Mouse (Mus musculus): ENCODE results near the gene Tmcc3. TPM values are rescaled to one million over a fixed set of nuclear protein-coding genes. Genes with fewer than 3 reads are reported as not detected.
A peak's percentile ranks its signal among the peaks of the same experiment; 100 is the strongest.

Tmcc3 gene
- total RNA-seq, 2 experiments from 2014 or later = 31.7 to 31.8 TPM

DNA sequence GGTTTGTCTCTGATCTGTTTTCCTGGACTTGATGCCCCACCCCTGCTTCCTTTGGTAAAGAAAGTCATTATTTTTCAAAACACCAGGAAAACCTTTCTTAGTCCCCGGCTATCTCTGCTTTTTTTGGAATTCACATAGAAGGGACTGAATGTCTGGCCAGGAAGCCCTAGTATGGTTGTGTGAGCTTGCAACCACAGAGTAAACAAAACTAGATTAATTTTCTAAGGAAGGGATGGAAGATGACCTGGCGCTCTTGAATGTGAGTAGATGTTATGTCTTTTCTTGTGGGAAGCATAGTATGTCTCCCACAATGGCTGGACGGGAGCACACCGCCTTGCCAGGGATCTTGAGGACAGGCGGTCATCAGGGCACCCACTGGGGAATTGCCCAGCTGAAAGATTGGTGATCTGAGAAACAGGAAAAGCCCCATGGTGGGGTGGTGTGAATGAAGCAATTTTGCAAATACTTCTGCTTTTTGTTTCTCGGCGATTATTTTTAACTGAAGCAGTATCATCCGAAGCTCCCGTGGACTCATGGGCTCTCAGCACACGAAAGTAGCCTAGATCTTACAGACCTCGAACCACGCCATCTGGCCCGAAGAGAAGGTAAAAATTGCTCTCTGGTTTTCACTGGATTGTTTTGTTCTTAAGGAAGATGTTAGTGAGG is 44.9 kb downstream of the Tmcc3 start:
- DNase-seq (ENCODE audit: low spot score in 2 of 2) = no peak

DNA sequence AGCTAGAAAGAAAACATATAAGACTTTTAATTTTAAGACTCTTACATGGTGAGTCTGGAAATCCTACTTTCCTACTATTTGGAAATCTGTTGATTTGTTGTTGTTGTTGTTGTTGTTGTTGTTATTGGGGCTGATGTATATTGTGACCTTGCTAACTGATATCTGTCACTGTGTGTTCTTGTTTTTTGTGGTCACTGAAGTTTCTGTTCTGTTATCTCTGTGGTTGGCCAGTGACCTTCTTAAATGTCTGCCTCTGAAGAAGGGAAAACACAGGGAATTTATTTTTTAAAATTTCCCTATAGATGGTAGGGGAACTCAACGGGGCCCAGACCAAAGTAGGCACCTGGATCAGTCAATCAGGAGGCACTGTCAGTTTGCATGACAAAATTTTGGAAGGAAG is 48.9 kb downstream of the Tmcc3 start:
- no peak for DNase-seq (ENCODE audit: low spot score in 2 of 2)

DNA sequence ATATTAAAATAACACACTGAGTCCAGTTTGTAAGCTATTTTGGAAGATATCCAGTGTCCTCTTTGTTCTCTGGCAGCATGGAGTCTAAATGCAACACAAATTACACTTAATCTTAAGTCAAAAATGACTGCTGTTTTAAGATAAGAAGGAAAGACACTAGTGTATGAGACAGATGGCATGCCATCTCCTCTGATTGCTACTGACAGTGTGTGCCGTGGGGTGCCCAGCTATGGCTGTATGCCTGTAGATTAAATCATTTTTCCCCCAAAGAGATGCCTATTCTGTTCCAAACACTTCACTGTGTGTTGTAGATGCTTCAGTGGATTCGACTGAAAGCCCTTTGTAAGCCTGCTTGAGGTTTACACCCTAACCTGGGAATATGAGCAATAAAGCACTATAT is 59.5 kb downstream of the Tmcc3 start:
- DNase-seq (ENCODE audit: low spot score in 2 of 2) = no peak

DNA sequence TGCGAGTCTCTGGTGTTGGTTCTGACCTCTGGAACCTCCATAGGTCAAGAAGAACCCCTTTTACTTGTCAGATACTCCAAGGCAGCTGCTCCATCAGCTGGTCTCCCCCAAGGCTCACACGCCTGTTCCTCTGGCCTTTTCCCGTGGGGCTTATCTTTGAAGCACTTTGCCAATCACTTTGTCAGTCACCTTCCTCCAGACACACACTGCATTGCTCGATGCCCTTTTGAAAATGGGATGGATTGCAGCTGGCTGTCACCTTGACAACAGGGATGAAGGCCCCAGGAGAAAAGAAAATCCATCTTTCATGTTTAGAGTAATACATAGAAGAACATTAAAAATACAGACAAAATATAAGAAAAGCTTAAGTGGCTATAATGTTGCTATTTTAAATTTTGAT is 65.2 kb downstream of the Tmcc3 start:
- no peak for DNase-seq (ENCODE audit: low spot score in 2 of 2)

DNA sequence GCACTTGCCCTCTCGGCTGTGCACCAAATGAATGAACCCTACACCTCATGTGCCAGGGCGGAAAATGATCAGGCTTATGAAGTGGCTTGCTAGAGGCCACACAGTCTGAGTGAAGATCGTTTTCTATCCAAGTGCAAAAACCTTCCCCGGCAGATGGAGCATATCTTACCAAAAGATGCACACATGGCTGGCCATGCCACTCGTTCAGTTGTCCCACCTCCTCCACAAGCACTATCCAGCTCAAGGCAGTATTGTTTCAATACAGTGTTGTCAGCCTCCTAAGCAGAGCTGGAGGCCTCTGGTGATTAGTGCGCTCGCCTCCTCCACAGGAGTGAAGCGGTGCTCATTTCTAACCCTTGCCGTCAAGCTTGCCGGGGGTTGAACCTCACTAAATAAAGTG is 66.1 kb downstream of the Tmcc3 start:
- peak in 1 of 2 experiments; percentile 25 for DNase-seq (ENCODE audit: low spot score in 2 of 2)

DNA sequence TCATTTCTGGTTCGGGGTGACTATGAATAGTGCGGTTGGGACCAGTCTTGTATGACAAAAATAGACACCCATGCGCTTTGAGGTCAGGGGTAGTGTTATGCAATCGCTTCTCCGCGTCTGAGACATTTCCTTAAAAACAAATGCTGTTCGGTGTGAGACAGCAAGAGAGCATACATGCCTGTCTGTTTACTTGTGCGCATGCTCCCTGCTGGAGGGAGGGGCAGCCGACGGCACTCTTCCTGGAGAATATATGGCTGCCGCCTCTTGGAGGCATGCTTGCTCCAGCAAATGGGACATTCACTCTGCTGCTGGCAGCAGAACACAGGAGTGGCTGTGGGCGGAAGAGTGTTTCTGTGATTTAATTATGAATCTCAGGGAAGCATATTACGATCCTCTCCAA is 66.6 kb downstream of the Tmcc3 start:
- peak; percentile 68 to 78 for DNase-seq (ENCODE audit: low spot score in 2 of 2)

DNA sequence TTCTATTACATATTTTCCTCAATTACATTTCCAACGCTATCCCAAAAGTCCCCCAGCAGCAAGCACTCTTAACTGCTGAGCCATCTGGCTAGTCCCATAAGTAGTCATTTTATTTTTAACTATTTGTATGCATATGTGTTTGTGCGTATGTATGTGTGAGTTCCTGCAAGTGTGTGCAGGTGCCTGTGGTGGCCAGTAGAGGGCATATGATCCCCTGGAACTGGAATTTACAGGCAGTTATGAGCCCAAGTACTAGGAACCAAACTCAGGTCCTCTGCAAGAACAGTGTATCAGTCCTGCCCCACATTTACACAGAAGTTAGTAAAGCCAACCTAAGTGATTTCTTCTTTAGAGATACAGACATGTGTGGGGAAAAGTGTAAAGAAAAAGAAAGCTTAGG is 68.3 kb downstream of the Tmcc3 start:
- DNase-seq (ENCODE audit: low spot score in 2 of 2) = no peak

DNA sequence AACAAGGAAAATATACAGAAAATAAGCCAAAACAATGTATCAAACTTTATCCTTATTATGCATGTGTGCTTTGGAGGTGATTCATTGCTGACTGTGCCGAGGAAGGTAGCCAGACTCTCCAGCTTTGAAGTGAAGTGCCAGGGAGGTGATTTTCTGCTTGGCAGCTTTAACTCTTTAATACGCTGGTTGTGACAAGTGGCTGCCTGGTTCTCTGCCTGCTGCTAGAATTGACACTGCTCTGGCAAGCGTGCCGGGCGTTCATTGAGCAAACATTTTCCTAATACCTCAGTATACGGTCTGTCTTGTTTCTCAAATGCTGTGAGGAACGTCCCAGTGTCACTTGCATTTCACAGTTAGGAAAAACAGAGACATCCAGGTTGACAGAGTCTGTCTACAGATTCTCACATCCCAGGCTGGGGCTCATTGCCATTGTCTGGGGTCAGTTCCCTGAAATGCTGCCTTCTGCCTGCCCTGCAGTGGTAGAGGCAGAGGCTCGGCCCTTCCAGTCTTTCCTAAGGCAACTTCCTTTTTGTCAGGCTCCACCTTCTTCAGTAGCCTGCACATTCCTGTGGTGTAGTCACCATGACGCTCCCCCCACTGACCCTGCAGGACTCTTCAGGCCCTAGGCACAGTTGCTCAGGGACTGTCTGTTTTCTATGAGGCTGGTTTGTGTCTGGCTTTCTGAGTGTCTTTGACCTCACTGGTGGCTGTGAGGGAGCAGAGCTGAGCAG is 69.1 kb downstream of the Tmcc3 start:
- no peak for DNase-seq (ENCODE audit: low spot score in 2 of 2)

DNA sequence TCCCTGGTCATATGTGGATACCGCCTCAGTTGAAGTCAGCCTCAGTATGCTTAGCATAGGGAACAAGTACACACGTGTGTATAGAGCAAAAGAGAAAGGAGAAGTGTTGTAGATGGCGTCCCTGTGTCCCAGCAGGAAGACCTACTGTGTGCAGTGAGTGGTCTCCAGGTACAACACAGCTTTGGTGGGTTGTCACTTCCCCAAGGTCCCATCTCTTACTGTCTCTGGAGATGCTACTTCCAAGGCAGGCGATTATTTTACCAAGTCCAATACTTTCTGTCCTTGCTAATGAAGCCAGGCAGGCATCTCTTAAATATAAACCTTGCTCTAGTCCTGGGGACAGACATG is 69.6 kb downstream of the Tmcc3 start:
- DNase-seq (ENCODE audit: low spot score in 2 of 2) = no peak

DNA sequence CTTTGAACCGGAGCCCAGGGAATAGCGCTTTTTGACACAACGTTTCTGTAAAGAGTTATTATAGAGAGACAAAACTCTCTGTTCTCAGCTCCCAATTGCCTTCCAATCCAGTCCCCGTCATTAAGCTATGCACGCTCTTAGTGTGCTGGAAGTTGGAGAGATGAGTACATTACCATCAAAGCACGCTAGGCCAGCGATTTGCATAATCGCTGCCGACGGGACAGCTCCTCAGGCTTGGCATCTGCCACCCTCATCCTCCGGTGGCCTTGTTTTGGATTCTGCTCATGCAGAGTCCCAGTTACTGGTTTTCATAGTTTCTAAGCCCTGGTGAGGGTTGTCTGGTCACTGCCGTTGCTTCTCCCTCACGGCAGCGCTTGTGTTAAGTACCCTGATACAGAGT is 70.9 kb downstream of the Tmcc3 start:
- peak in 1 of 2 experiments; percentile 20 for DNase-seq (ENCODE audit: low spot score in 2 of 2)

DNA sequence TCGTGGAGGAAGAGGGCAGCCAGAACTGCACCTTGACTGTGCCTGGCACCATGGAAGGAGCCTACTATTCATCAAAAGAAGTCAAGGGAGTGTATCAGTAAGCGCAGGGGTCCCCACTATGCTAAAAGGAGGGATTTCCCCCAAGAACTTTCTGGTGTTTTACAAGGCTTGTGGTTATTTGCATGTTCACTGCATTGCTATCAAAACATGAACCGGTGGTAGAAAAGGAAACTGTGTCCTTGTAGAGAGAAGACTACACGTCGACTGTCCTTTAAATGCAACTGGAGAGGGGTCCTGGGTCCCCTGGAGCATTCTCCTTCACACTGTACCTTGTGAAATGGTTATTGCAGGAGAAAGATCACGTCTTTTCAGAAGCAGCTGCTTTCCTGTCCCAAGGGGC is 71.8 kb downstream of the Tmcc3 start:
- no peak for DNase-seq (ENCODE audit: low spot score in 2 of 2)

DNA sequence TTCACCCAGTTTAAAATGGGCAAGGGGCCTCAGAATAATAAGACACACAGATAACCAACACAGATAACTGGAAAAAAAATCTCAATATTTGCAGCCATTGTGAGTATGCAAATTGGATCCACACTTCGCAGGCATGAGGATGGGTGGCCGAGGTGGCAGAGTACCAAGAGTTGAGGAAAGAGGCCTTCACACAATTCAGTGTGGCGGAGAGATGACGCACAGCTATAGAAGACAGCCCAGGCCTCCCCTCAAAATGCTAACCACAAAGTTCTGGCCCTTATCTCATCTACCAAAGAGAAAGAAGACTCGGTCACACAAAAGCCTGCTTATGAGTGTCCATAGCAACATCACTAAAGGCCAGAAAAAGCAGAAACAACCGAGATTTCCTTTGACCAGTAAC is 77.5 kb downstream of the Tmcc3 start:
- no peak for DNase-seq (ENCODE audit: low spot score in 2 of 2)

DNA sequence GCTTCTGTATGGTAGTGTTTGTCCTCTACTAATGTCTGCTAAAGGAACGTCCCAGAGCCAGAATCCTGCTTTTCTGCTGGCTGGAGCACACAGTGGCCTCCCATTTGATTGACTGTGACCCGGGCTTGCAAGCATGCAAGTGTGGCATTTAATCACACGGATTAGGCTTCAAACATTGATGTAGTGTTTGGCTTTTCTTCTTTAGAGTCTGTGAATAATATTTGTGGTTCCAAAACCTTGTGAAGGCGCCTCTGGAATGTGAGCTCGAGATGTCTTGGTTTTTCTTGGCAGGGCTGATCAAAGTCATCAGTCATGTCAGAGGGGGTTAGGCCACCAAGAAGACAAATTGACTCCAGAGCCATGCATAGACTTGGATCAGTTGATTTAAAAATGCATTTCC is 79.3 kb downstream of the Tmcc3 start:
- DNase-seq (ENCODE audit: low spot score in 2 of 2) = no peak

DNA sequence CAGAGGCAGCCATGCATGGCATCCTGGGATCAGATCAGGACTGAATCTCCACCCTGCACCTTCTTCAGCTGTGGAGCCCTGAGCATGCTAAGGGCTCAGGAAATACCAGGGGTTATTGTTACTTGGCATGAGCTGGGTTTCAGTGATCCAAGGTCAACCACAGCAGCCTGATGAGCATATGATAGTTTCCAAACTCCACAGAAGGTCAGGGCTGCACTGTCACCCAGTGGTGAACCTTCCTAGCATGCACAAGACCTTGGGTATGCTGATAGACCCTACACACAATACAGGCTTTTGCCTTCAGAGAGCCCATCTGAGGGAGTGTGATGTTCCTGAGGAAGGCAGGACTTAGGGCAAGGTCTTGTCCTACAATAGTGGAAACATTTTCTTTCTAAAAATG is 82.5 kb downstream of the Tmcc3 start:
- DNase-seq (ENCODE audit: low spot score in 2 of 2) = no peak

DNA sequence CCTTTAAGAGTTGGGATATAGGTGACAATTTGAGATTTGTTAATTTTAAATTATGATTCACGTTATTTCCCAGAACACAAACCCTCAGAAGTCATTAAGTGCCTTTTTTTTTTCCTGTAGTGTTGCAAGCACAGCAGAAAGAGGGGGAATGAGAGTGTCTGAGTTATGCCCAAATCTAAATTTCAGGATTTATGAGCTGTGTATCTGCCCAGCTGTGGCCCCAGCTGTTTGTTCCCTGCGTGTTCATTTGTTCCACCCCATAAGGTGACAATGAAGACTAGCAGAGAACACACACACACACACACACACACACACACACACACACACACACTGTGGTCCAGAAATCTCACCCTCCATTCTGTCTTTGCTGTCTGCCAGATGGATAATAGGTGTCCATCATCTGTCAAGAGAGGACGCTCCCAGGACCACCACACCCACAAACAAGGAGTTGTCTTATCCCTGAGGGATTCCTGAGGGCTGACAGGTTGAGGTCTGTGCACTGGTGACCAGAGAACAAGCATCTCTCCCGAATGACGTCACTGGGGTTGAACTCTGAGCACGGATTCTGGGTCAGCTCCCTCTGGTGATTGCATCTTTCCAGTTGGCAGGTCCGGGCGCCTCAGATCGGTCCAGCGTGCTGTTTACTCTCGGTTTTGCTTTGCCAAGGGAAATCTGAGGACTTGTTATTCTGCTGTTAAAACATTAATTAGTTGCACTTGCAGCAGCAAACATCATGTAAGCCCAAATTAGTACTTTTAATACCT is 86.3 kb downstream of the Tmcc3 start:
- DNase-seq (ENCODE audit: low spot score in 2 of 2) = no peak

DNA sequence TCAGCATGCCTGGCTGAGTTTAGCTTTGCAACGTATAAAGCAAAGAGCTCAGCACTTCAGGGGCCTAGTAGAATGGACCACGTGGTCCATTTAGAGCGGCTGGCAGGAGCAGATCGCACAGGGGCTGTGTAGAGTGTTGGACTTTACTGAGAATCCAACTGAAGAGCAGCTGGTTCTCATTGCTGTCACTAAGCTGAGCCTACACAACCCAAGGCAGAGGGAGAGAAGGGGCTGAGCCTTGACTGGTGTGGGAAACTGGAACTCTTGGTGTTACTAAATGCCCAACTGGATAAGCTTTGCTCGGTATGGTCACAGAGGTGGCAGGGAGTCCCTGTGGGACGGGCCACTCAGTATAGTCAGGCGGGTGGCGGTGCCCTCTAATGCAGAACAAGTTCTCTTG is 89.1 kb downstream of the Tmcc3 start:
- DNase-seq (ENCODE audit: low spot score in 2 of 2) = no peak

DNA sequence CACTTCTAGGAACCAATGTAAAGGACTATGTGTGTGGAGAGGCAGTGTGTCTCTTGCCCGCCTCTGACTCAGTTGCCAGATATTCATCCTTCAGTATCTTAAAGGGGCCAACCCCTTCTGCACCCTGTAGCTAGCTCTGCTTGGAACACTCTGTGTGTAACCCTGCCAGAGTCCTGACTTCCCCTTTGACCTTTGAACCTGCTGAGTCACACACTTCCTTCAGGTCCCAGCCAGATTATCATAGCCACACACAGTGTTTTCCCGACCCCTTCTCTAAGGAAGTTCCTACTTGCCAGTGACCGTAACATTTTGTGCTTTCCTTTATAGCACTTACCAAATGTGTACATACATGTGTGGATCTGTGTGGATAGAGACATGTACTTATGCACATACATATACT is 93.7 kb downstream of the Tmcc3 start:
- DNase-seq (ENCODE audit: low spot score in 2 of 2) = no peak

DNA sequence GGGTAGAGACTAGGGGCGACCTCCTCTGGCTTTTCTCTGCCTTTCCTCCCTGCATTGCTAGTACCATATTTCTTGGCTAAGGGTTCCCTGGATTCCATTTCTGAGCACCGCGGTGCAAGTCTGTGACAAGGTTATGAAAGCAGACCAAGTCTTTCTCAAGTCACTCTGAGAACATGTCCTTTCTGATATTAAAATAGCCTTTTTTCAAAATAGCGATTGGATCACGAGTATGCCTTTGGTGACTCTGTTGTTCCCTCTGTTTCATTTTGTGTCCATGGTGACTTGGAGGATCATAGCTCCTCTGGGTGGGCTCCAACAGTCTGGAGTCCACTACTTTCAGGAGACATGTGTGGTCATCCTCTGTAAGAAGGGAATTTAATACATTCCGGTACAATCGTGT is 95.1 kb downstream of the Tmcc3 start:
- no peak for DNase-seq (ENCODE audit: low spot score in 2 of 2)

DNA sequence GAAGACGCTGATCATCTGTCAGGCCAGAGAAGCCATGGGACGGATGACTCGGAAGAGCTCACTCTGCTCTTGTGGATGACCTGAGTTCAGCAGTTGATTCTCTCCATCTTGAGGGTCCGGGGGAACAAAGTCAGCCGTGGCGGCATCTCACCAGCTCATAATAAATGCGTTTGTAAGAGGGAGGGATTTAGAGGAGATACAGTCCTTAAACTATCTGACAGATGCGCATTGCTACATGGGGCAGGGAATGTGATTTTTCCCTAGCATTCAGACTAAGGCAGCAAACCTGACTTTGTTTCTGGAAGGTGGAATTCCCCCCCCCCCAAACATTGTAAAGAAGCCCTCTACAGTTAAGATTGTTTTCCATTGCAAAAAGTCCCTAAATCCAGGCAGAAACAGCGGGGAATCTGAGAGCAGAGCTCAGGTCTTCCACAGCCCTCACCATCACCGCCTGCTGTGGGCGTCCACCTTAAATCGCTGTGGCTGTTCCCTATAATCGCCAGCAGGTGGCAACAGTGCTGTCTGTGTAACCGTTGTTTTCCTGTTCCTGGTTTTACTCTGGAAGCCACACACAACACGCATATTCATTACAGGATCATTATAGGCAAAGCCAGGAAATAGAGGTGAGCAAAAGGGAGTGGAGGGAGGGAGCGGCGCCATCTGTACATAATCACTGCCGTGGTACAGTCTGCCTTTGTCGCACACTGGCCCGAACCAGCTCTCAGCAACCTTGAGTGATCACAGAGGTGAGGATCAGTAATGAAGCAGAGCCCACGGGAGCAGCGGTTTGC is 96.8 kb downstream of the Tmcc3 start:
- DNase-seq (ENCODE audit: low spot score in 2 of 2) = peak; percentile 83 to 87

DNA sequence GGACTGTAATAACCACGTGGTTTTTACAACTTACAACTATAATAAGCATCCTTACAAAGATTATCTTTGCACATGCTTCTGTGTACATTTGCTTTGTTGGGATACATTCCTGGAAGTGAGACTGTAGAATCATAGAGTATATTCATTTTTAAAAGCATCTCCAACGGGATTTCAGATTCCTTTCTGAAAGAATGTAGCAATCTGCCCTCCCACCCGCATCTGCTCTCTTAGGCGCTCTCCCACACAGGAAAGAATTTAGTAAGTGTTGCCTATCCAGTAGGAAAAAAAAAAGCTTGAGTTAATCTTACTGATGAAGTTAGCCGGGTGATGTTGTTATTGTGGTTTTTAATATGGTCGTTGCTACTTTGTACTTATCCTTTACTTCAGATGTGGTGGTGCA is 97.9 kb downstream of the Tmcc3 start:
- no peak for DNase-seq (ENCODE audit: low spot score in 2 of 2)

DNA sequence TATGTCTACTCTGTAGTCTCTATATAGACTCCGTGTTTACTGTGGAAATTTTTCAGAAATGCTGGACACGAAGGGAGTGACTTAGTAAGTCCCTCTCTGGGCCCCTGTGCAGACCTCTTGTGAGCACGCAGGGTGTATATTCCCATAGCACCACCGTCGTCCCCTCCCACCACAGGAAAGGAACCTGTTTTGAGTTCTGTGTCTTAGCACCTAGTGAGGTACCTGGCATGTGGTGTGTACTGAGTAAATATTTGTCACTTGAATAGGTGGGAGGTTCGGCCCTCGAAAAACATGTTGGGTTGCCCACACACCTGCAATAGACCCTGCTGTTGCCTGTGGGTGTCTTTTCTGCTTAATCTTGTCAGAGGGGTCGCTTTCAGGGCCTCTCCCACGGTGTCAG is 99.8 kb downstream of the Tmcc3 start:
- no peak for DNase-seq (ENCODE audit: low spot score in 2 of 2)

Data from layer of hippocampus, postnatal 10 days (tissue).